12 mouse cellular contexts compared by ENCODE assay signal in genomic region chr10:122885301-122885700, GRCm38 (mm10).
DNase-seq lines count a peak whose midpoint lies in the region; ATAC-seq lines count a peak whose summit lies in the region.
"Had no signal": no experiment of that assay in that cellular context is flagged by ENCODE, and none has a peak within 500 bp of the region (broad histone marks: within the 10 kb centered on the region; RNA-seq: fewer than 3 reads in every experiment).

No protein-coding gene starts in this region.

- H3K27ac ChIP-seq in embryonic facial prominence, embryonic 10.5 days (replicated peaks): peak overlapping the region; percentile 92; the same call in 1 of the 2 replicates
- peak overlapping the region; percentile 81; the same call in 1 of the 2 replicates for H3K27ac ChIP-seq in embryonic facial prominence, embryonic 14.5 days (replicated peaks; ENCODE audit: low read depth, low read length)
- H3K27ac ChIP-seq in hindbrain, embryonic 16.5 days (ENCODE audit: low read depth, low read length): peak overlapping the region; percentile 95
- peak overlapping the region; percentile 99 for H3K27ac ChIP-seq in neural tube, embryonic 13.5 days (replicated peaks)

- no peak overlapping the region for H3K4me2 ChIP-seq in embryonic facial prominence, embryonic 14.5 days (ENCODE audit: low read depth, low read length)
- H3K4me2 ChIP-seq in hindbrain, embryonic 16.5 days (ENCODE audit: low read length): no peak overlapping the region
- peak overlapping the region; percentile 36 for H3K4me2 ChIP-seq in neural tube, embryonic 13.5 days

- H3K27me3 ChIP-seq in embryonic facial prominence, embryonic 10.5 days (replicated peaks; ENCODE audit: low read depth, poor library complexity, severe bottlenecking): no peaks in the 10 kb centered on the region
- no peaks in the 10 kb centered on the region for H3K27me3 ChIP-seq in embryonic facial prominence, embryonic 14.5 days (replicated peaks; ENCODE audit: control insufficient read depth, insufficient read depth, low read length)
- H3K27me3 ChIP-seq in hindbrain, embryonic 16.5 days (replicated peaks; ENCODE audit: control insufficient read depth, insufficient read depth, low read length): no peaks in the 10 kb centered on the region
- no peaks in the 10 kb centered on the region for H3K27me3 ChIP-seq in neural tube, embryonic 13.5 days

- 84% methylated on average over 5 of the region's 5 CpGs for WGBS in embryonic facial prominence, embryonic 10.5 days
- WGBS in embryonic facial prominence, embryonic 14.5 days: 86% methylated on average over 5 of the region's 5 CpGs
- 56% methylated on average over 5 of the region's 5 CpGs for WGBS in hindbrain, embryonic 16.5 days
- WGBS in neural tube, embryonic 13.5 days: 63% methylated on average over 5 of the region's 5 CpGs

- H3K9ac ChIP-seq in embryonic facial prominence, embryonic 14.5 days (ENCODE audit: low read depth, low read length): no peak overlapping the region
- H3K9ac ChIP-seq in hindbrain, embryonic 16.5 days (ENCODE audit: low read depth, low read length): peak overlapping the region; percentile 29; the same call in 1 of the 2 replicates
- peak overlapping the region; percentile 68 for H3K9ac ChIP-seq in neural tube, embryonic 13.5 days

- H3K9me3 ChIP-seq in embryonic facial prominence, embryonic 10.5 days: no peaks in the 10 kb centered on the region
- no peaks in the 10 kb centered on the region for H3K9me3 ChIP-seq in embryonic facial prominence, embryonic 14.5 days (ENCODE audit: control insufficient read depth, low read length)
- no peaks in the 10 kb centered on the region for H3K9me3 ChIP-seq in hindbrain, embryonic 16.5 days (ENCODE audit: control insufficient read depth, low read length)
- no peaks in the 10 kb centered on the region for H3K9me3 ChIP-seq in neural tube, embryonic 13.5 days

- peaks cover 74% of the 10 kb centered on the region for H3K4me1 ChIP-seq in embryonic facial prominence, embryonic 10.5 days
- peaks cover 58% of the 10 kb centered on the region for H3K4me1 ChIP-seq in embryonic facial prominence, embryonic 14.5 days (ENCODE audit: control insufficient read depth, insufficient read depth, low read length)
- H3K4me1 ChIP-seq in hindbrain, embryonic 16.5 days (ENCODE audit: control insufficient read depth, insufficient read depth, low read depth, low read length): peaks cover 60% of the 10 kb centered on the region
- H3K4me1 ChIP-seq in neural tube, embryonic 13.5 days (replicated peaks): peaks cover 98% of the 10 kb centered on the region

- no peak for ATAC-seq in embryonic facial prominence, embryonic 14.5 days (ENCODE audit: low read depth)
- no peak for ATAC-seq in hindbrain, embryonic 16.5 days
- no peak for ATAC-seq in neural tube, embryonic 13.5 days (ENCODE audit: low read depth)
- ATAC-seq: intestine, postnatal 0 days had no signal

- no peak overlapping the region for H3K4me3 ChIP-seq in embryonic facial prominence, embryonic 10.5 days
- no peak overlapping the region for H3K4me3 ChIP-seq in embryonic facial prominence, embryonic 14.5 days (ENCODE audit: low read depth, low read length)
- H3K4me3 ChIP-seq in hindbrain, embryonic 16.5 days (ENCODE audit: low read length): no peak overlapping the region
- H3K4me3 ChIP-seq in neural tube, embryonic 13.5 days: no peak overlapping the region

- H3K36me3 ChIP-seq in embryonic facial prominence, embryonic 10.5 days (replicated peaks): no peaks in the 10 kb centered on the region
- H3K36me3 ChIP-seq in embryonic facial prominence, embryonic 14.5 days (ENCODE audit: control insufficient read depth, insufficient read depth, low read length): no peaks in the 10 kb centered on the region
- H3K36me3 ChIP-seq in hindbrain, embryonic 16.5 days (ENCODE audit: control insufficient read depth, insufficient read depth, low read length): no peaks in the 10 kb centered on the region
- H3K36me3 ChIP-seq in neural tube, embryonic 13.5 days: no peaks in the 10 kb centered on the region
- H3K36me3 ChIP-seq: G1E had no signal

- DNase-seq in embryonic facial prominence, embryonic 10.5 days (ENCODE audit: low spot score): no peak
- DNase-seq in embryonic facial prominence, embryonic 14.5 days (ENCODE audit: low spot score): no peak
- DNase-seq in B cell, adult 2 months: no peak
- no peak for DNase-seq in urinary bladder, postnatal 10 days (ENCODE audit: low spot score)
- no peak for DNase-seq in spleen, postnatal 10 days (ENCODE audit: low spot score in 2 of 2)
- DNase-seq: layer of hippocampus, postnatal 36 days; right cerebral cortex, postnatal 14 days; thymus, postnatal 25 days had no signal
